Mouse (Mus musculus) kidney, embryonic 15.5 days (tissue): ENCODE data around the gene Fbxo27. TPM values are rescaled to one million over a fixed set of nuclear protein-coding genes. Genes with fewer than 3 reads are reported as not detected.
"Not testable (repeated sequence)": the region's sequence is repeated elsewhere in the genome, so short reads cannot be mapped to it uniquely, and the experiment has no call there.

Experiments used
- ATAC-seq: fragments of 200-750 bp; cut with Nextera tagmentation; replicated peaks from 2 replicates; pipeline ENCODE4 v1.8.0; 2017; ENCODE audit warnings: moderate TSS enrichment; ENCODE audit not compliant: low FRiP score
- H3K27ac ChIP-seq: fragments of 300-500 bp; sonication (generic); 2 replicates; pipeline ENCODE4 v1.5.1; 2015; ENCODE audit warnings: mild to moderate bottlenecking, inconsistent platforms
- H3K27me3 ChIP-seq: fragments of 300-500 bp; sonication (generic); 2 replicates; pipeline ENCODE4 v1.6.1; 2015; ENCODE audit warnings: inconsistent platforms
- H3K36me3 ChIP-seq: fragments of 300-500 bp; sonication (generic); 2 replicates; pipeline ENCODE4 v1.6.1; 2015; ENCODE audit warnings: inconsistent platforms
- H3K4me1 ChIP-seq: fragments of 300-500 bp; sonication (generic); 2 replicates; pipeline ENCODE4 v1.6.1; 2015; ENCODE audit warnings: inconsistent platforms
- H3K4me2 ChIP-seq: fragments of 300-500 bp; sonication (generic); 2 replicates; pipeline ENCODE4 v1.6.1; 2015; ENCODE audit warnings: moderate library complexity, mild to moderate bottlenecking, inconsistent platforms
- H3K4me3 ChIP-seq: fragments of 300-500 bp; sonication (generic); replicated peaks from 2 replicates; pipeline ENCODE4 v1.5.1; 2015; ENCODE audit warnings: mild to moderate bottlenecking, inconsistent platforms
- H3K9ac ChIP-seq: fragments of 300-500 bp; sonication (generic); 2 replicates; pipeline ENCODE4 v1.6.1; 2015; ENCODE audit warnings: mild to moderate bottlenecking, inconsistent platforms
- H3K9me3 ChIP-seq: fragments of 300-500 bp; sonication (generic); replicated peaks from 2 replicates; pipeline ENCODE4 v1.6.1; 2016; ENCODE audit warnings: inconsistent platforms
- WGBS: fragments of 180-500 bp; shearing (Covaris S2); methylation state at CpG from one replicate; pipeline ENCODE4 v1.1.7; 2015; ENCODE audit warnings: mixed read lengths; 5-methylcytosine and 5-hydroxymethylcytosine counted together
- polyA plus RNA-seq: library from polyadenylated mRNA; unstranded; fragments of >200 nt; fragmentation: Nextera tagmentation; extraction: Ambion mirVana; gene quantifications from 2 replicates; pipeline ENCODE4 v1.2.1, GENCODE M21; 2015

Fbxo27 gene
- polyA plus RNA-seq, 1 experiment from 2014 or later: 9.1 TPM

DNA sequence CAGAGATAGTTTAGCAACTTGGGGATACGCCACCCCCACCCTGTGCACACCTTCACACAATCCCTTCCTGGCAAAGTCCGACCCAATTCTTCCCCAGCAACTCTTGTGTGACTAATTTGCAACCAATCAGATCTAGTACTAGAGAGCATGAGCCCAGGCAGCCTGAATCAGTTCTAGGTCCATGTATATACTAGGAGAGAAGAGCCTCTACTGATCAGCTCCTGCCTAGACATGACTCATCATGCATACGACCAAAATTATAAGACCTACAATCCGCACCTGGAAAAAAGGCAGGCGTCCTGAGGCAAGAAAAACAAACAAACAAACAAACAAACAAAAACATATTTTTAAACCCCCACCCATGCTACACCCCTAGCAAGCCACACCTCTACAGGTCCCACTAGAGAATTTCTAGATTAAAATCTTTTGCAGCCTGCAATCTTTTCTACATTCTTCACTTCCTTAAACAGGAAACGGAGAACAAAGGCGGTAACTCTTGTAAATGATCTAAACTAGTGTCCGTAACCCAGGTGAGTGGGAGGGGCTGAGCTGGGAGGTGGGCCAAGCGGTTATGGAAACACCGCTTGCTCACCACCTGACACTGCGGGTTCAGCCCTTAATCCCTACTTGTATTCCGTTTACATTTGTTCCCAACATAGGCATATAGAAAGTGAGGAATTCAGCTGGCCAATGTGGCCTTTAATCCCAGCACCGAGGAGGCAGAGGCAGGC lies 15.7 kb upstream of the Fbxo27 start:
- Histone ChIP-seq H3K27ac (no peak overlapping the region), H3K27me3 (no peaks in the 10 kb centered on the region), H3K36me3 (no peaks in the 10 kb centered on the region), H3K9ac (no peak overlapping the region), H3K4me2 (no peak overlapping the region), H3K4me3 (no peak overlapping the region), H3K9me3 (no peaks in the 10 kb centered on the region), H3K4me1 (no peaks in the 10 kb centered on the region)
- ATAC-seq: no peak
- 78% methylated on average over 13 of the region's 13 CpGs for WGBS

DNA sequence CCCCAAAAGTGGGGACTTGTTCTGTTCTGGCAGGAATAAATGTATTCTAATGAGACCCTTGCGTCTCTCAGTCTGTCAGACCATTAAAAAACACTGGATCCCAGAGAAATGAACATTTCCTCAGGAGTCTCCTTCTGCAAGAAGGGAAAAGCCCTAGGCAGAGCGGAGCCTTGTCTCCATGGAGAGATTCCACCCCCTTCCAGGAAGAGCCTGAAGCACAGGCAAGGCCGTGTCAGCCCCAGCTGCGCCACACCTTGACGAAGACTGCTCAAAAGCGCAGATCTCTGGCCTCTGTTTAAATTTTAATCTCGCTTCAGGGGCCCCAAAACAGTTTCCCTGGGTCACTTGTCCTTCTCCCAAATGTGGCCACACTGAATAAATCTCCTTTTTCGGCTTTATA lies 15.0 kb upstream of the Fbxo27 start:
- Histone ChIP-seq H3K4me1 (no peaks in the 10 kb centered on the region), H3K9me3 (no peaks in the 10 kb centered on the region), H3K36me3 (no peaks in the 10 kb centered on the region), H3K27ac (no peak overlapping the region), H3K27me3 (no peaks in the 10 kb centered on the region), H3K4me2 (no peak overlapping the region), H3K9ac (no peak overlapping the region), H3K4me3 (no peak overlapping the region)
- ATAC-seq: no peak
- WGBS: 92% methylated on average over 8 of the region's 8 CpGs

DNA sequence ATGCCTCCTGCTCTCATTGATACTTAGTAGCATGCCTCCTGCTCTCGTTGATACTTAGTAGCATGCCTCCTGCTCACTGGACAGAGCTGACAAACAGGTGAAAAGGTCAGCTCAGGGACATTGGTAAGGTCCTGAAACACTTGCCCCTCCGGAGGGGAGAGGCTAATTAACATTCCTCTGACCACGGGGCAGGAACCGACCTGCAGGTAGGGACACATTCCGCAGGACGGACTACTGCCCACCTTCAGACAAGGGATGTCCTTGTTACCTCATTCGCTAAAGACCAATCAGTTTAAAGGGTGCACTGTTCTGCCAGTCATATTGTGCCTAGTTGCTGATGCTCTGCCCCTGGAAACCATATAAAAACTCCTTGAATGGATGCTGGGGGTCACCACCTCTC lies 1.6 kb upstream of the Fbxo27 start:
- H3K4me2 ChIP-seq: no peak overlapping the region
- no peaks in the 10 kb centered on the region for H3K27me3 ChIP-seq
- no peaks in the 10 kb centered on the region for H3K9me3 ChIP-seq
- H3K9ac ChIP-seq: no peak overlapping the region
- H3K36me3 ChIP-seq: no peaks in the 10 kb centered on the region
- WGBS: 57% methylated on average over 7 of the region's 7 CpGs
- H3K4me3 ChIP-seq: no peak overlapping the region
- H3K27ac ChIP-seq: no peak overlapping the region
- ATAC-seq: no peak
- peaks cover 20% of the 10 kb centered on the region for H3K4me1 ChIP-seq

DNA sequence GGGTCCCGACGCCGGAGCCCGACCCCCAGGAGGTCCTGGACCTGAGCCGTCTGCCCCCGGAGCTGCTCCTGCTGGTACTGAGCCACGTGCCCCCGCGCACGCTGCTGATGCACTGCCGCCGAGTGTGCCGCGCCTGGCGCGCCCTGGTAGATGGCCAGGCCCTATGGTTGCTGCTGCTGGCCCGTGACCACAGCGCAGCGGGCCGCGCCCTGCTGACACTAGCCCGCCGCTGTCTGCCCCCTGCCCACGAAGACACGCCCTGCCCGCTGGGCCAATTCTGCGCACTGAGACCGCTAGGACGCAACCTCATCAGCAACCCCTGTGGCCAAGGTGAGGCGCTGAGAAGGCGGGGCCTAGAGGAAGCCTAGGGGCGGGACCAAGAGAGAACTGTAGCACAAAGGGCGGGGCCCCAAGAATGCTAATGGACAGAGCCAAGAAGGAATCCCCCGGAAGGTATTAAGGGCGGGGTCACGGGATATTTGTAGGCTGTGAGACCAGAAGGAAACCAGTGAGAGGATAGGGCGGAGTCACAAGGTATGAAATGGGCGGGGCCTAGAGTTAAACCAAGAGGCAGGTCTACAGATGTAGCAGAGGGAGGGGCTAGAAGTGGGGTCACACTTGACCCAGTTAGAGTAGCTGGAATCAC lies 795 bp downstream of the Fbxo27 start:
- Histone ChIP-seq H3K36me3 (no peaks in the 10 kb centered on the region), H3K4me2 (peak overlapping the region; percentile 91), H3K27me3 (no peaks in the 10 kb centered on the region), H3K4me3 (peak overlapping the region; percentile 53), H3K27ac (no peak overlapping the region), H3K9ac (peak overlapping the region; percentile 39), H3K4me1 (peaks cover 20% of the 10 kb centered on the region), H3K9me3 (no peaks in the 10 kb centered on the region)
- under 1% methylated on average over 38 of the region's 38 CpGs for WGBS
- peak; percentile 87 for ATAC-seq

DNA sequence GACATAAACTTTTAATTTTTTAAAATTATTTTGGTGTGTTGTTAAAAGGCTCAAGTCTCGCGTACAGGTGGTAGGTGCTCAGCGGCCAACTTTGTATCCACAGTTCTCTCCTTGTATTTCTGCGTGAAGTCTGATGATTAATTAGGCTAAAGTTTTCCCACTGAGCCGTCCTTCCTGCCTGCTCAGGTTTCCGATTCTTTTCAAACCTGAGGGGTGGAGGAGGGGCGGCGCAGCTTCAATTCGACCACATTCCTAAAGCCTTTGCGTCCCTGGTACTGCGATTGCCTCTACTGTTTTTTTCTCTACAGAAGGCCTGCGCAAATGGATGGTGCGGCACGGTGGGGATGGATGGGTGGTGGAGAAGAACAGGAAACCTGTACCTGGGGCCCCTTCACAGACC lies 1.8 kb downstream of the Fbxo27 start:
- peak overlapping the region; percentile 53; the same call in 1 of the 2 replicates for H3K4me3 ChIP-seq
- WGBS: 6% methylated on average over 14 of the region's 14 CpGs
- no peaks in the 10 kb centered on the region for H3K36me3 ChIP-seq
- H3K4me1 ChIP-seq: peaks cover 20% of the 10 kb centered on the region
- H3K4me2 ChIP-seq: peak overlapping the region; percentile 91
- no peak for ATAC-seq
- no peaks in the 10 kb centered on the region for H3K27me3 ChIP-seq
- H3K9me3 ChIP-seq: no peaks in the 10 kb centered on the region
- H3K27ac ChIP-seq: no peak overlapping the region
- no peak overlapping the region for H3K9ac ChIP-seq

DNA sequence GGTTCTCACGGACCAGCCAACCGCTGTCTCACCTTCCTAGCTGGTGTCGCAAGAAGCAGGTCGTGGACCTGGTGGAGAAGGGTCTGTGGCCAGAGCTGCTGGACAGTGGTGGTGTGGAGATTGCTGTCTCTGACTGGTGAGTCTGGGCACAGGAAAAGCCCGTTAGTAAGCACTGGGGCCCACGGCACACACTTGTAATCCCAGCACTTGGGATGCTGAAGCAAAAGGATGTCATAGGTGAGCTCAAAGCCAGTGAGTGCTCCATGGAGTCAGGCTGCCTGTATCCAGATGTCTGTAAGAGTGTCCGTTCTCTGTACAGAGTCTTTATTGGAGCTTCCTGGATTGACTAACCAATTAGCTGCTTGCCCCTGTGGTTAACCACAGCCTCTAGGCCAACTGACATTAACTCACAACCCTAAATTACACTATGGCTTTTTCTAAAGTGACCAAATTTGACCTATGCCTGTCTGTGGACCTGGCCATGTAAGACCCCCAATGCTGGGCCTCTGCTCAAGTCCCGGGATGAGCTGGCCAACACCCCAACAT lies 2.4 kb downstream of the Fbxo27 start:
- H3K27me3 ChIP-seq: no peaks in the 10 kb centered on the region
- H3K27ac ChIP-seq: no peak overlapping the region
- no peak for ATAC-seq
- H3K9ac ChIP-seq: no peak overlapping the region
- H3K4me2 ChIP-seq: peak overlapping the region; percentile 91
- H3K36me3 ChIP-seq: no peaks in the 10 kb centered on the region
- no peaks in the 10 kb centered on the region for H3K9me3 ChIP-seq
- H3K4me1 ChIP-seq: peaks cover 20% of the 10 kb centered on the region
- WGBS: 55% methylated on average over 8 of the region's 8 CpGs
- H3K4me3 ChIP-seq: no peak overlapping the region

DNA sequence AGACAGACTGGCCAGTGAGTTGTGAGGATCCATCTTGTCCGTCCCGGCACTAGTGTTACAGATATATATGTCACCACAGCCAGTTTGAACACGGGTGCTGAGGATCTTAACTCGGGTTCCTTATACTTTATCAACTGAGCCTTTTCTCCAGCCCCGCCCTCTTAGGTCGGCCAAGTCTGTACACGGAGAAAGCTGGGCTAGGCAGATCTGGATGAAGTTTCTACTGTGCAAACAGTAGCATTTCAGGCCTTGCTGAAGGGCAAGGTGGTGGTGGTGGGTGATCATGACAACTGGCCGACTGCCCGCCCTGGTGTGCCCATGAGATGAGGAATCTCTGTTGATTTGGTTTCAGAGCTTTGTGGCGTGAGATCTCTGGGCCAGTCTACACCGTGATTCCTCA lies 4.6 kb downstream of the Fbxo27 start:
- no peak overlapping the region for H3K9ac ChIP-seq
- no peaks in the 10 kb centered on the region for H3K36me3 ChIP-seq
- H3K4me1 ChIP-seq: peaks cover 20% of the 10 kb centered on the region
- no peaks in the 10 kb centered on the region for H3K27me3 ChIP-seq
- H3K4me2 ChIP-seq: no peak overlapping the region
- no peak overlapping the region for H3K4me3 ChIP-seq
- H3K9me3 ChIP-seq: no peaks in the 10 kb centered on the region
- no peak overlapping the region for H3K27ac ChIP-seq
- 92% methylated on average over 11 of the region's 11 CpGs for WGBS
- ATAC-seq: no peak

DNA sequence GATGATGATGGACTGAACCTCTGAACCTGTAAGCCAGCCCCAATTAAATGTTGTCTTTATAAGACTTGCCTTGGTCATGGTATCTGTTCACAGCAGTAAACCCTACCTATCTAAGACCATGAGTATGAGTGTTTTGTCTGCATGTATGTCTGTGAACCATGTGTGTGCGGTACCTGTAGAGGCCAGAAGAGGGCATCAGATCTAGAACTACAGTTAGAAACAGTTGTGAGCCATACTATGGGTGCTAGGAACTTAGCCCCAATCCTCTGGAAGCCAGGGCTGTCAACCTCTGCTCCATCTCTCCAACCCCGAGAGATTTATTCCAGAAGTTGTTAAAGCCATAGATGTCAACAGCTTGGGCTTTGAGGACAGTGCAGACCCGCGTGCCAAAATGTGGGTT lies 7.6 kb downstream of the Fbxo27 start:
- H3K9ac ChIP-seq: no peak overlapping the region
- no peak overlapping the region for H3K4me2 ChIP-seq
- H3K27ac ChIP-seq: no peak overlapping the region
- no peak for ATAC-seq
- no peaks in the 10 kb centered on the region for H3K27me3 ChIP-seq
- 97% methylated on average over 4 of the region's 4 CpGs for WGBS
- no peaks in the 10 kb centered on the region for H3K4me1 ChIP-seq
- H3K36me3 ChIP-seq: no peaks in the 10 kb centered on the region
- no peak overlapping the region for H3K4me3 ChIP-seq
- H3K9me3 ChIP-seq: no peaks in the 10 kb centered on the region

DNA sequence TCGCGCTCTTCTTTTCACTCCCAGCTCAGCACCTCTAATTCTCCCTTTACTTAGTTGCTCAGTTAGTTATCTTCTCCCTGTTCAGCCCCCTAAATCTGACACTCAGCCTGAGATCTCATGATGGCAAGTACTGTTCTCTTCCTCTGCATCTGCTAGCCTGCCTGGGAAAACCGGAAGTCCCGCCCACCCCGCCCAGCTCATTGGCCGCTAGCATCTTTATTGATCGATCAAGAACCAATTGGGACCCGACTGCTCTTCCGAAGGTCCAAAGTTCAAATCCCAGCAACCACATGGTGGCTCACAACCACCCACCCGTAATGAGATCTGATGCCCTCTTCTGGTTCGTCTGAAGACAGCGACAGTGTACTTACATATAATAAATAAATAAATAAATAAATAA lies 8.7 kb downstream of the Fbxo27 start:
- not testable (repeated sequence) for H3K9ac ChIP-seq, H3K4me3 ChIP-seq, ATAC-seq, H3K9me3 ChIP-seq, H3K36me3 ChIP-seq, H3K27me3 ChIP-seq, H3K4me2 ChIP-seq, H3K4me1 ChIP-seq, H3K27ac ChIP-seq
- whole genome bisulfite sequencing: 93% methylated on average over 12 of the region's 12 CpGs

DNA sequence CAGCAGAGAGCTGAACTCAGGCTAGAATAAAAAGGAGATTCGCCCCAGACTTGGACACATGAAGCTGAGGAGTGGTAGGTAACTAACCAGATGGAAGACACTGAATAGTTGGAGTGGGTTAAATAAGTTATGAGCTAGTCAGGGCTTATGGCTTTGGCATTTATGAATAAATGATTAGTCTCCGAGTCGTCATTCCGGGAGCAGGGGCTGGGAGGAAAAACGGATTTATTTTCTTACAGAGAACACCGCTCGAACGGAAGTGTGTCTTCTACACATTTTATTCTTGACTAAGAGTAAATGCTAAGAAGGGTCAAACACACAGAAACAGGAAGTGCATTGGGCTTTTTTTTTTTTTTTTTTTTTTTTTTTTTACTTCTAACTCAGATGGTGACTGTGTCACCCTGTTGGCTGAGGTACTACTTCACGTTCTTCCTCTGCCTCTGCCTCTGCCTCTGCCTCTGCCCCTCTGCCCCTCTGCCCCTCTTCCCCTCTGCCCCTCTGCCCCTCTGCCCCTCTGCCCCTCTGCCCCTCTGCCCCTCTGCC lies 10.0 kb downstream of the Fbxo27 start:
- Histone ChIP-seq H3K27ac (0 out of 2 replicates have a peak overlapping the region, but pooled peaks have one; percentile 22), H3K4me1 (no peaks in the 10 kb centered on the region), H3K9ac (no peak overlapping the region), H3K27me3 (no peaks in the 10 kb centered on the region), H3K4me3 (no peak overlapping the region), H3K4me2 (no peak overlapping the region), H3K36me3 (no peaks in the 10 kb centered on the region), H3K9me3 (no peaks in the 10 kb centered on the region)
- WGBS: 56% methylated on average over 9 of the region's 9 CpGs
- ATAC-seq: no peak

DNA sequence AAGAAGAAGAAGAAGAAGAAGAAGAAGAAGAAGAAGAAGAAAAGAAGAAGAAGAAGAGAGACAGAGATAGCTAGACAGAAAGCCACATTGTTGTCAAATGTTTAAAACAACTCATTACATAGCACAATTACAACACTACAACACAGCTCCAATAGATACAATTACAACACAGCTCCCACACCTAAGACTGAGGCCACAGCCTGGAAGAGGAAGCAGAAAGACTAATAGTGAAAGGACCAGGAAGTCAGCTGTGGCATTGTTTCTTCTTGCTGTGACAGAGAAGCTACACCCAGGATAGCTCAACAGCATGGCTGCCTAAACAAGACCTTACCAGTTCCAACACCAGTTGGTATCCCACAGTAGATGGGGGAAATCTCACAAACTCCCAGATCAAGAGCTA lies 16.8 kb downstream of the Fbxo27 start:
- Histone ChIP-seq H3K4me3 (no peak overlapping the region), H3K4me2 (no peak overlapping the region), H3K36me3 (no peaks in the 10 kb centered on the region), H3K27ac (no peak overlapping the region), H3K9me3 (no peaks in the 10 kb centered on the region), H3K27me3 (no peaks in the 10 kb centered on the region), H3K9ac (no peak overlapping the region), H3K4me1 (peaks cover 8% of the 10 kb centered on the region; the same call in 1 of the 2 replicates)
- ATAC-seq: no peak

DNA sequence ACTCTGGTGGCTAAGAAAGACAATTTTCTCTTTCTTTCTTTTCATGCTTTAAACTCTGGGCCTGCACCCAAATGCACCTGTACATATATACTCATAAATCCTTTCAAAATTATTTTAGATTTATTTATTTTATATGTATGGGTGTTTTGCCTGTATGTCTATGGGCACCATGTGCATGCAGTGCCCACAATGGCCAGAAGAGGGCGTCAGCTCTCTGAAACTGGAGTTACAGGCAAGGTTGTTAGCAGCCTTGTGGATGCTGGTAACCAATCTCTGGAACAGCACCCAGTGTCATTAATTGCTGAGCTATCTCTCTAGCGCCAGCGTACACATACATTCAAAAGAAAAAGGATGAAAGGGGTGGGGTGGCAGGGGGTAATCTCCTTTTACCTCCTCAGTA lies 18.3 kb downstream of the Fbxo27 start:
- H3K36me3 ChIP-seq: no peaks in the 10 kb centered on the region
- no peak for ATAC-seq
- H3K9me3 ChIP-seq: no peaks in the 10 kb centered on the region
- H3K4me3 ChIP-seq: no peak overlapping the region
- H3K27me3 ChIP-seq: no peaks in the 10 kb centered on the region
- no peak overlapping the region for H3K27ac ChIP-seq
- H3K4me1 ChIP-seq: peaks cover 8% of the 10 kb centered on the region; the same call in 1 of the 2 replicates
- no peak overlapping the region for H3K9ac ChIP-seq
- WGBS: 72% methylated on average over 3 of the region's 3 CpGs
- no peak overlapping the region for H3K4me2 ChIP-seq
